Mouse (Mus musculus) midbrain, embryonic 14.5 days (tissue): ENCODE measurements around the gene Qtrt2. TPM values are rescaled to one million over a fixed set of nuclear protein-coding genes. Genes with fewer than 3 reads are reported as not detected.

Source experiments
- ATAC-seq: fragments of 200-750 bp; cut with Nextera tagmentation; 2 replicates; pipeline ENCODE4 v1.8.0; 2017; ENCODE audit warnings: moderate number of reproducible peaks, moderate library complexity; ENCODE audit not compliant: low FRiP score, low TSS enrichment
- DNase-seq: peaks from one replicate; pipeline ENCODE4 v3.0.0-alpha.2; 2015
- H3K27ac ChIP-seq: fragments of 300-500 bp; sonication (generic); replicated peaks from 2 replicates; pipeline ENCODE4 v1.5.1; 2014; ENCODE audit warnings: mild to moderate bottlenecking, low read depth, low read length, moderate library complexity
- H3K27me3 ChIP-seq: fragments of 300-500 bp; sonication (generic); 2 replicates; pipeline ENCODE4 v1.6.1; 2014; ENCODE audit warnings: low read length, control low read depth, mixed read lengths; ENCODE audit not compliant: control insufficient read depth, insufficient read depth
- H3K36me3 ChIP-seq: fragments of 300-500 bp; sonication (generic); 2 replicates; pipeline ENCODE4 v1.6.1; 2014; ENCODE audit warnings: low read length, control low read depth; ENCODE audit not compliant: control insufficient read depth, insufficient read depth
- H3K4me1 ChIP-seq: fragments of 300-500 bp; sonication (generic); 2 replicates; pipeline ENCODE4 v1.6.1; 2014; ENCODE audit warnings: mild to moderate bottlenecking, antibody characterized with exemption, low read length, control low read depth; ENCODE audit not compliant: control insufficient read depth, insufficient read depth
- H3K4me2 ChIP-seq: fragments of 300-500 bp; sonication (generic); 2 replicates; pipeline ENCODE4 v1.6.1; 2014; ENCODE audit warnings: mild to moderate bottlenecking, low read length, moderate library complexity
- H3K4me3 ChIP-seq: fragments of 300-500 bp; sonication (generic); replicated peaks from 2 replicates; pipeline ENCODE4 v1.5.1; 2014; ENCODE audit warnings: low read depth, low read length
- H3K9ac ChIP-seq: fragments of 300-500 bp; sonication (generic); replicated peaks from 2 replicates; pipeline ENCODE4 v1.6.1; 2014; ENCODE audit warnings: mild to moderate bottlenecking, low read length, moderate library complexity
- H3K9me3 ChIP-seq: fragments of 300-500 bp; sonication (generic); 2 replicates; pipeline ENCODE4 v1.6.1; 2016; ENCODE audit warnings: low read length, control low read depth, mixed read lengths; ENCODE audit not compliant: control insufficient read depth
- WGBS: fragments of 180-500 bp; shearing (Covaris S2); extraction: QIAGEN DNeasy Blood & Tissue Kit; methylation state at CpG from one replicate; pipeline ENCODE4 v1.1.7; 2014; 5-methylcytosine and 5-hydroxymethylcytosine counted together
- polyA plus RNA-seq: library from polyadenylated mRNA; unstranded; fragments of >200 nt; fragmentation: Nextera tagmentation; extraction: Ambion mirVana; gene quantifications from 2 replicates; pipeline ENCODE4 v1.2.1, GENCODE M21; 2014

The Qtrt2 gene
- polyA plus RNA-seq, 1 experiment from 2014 or later, result 28.9 TPM

DNA sequence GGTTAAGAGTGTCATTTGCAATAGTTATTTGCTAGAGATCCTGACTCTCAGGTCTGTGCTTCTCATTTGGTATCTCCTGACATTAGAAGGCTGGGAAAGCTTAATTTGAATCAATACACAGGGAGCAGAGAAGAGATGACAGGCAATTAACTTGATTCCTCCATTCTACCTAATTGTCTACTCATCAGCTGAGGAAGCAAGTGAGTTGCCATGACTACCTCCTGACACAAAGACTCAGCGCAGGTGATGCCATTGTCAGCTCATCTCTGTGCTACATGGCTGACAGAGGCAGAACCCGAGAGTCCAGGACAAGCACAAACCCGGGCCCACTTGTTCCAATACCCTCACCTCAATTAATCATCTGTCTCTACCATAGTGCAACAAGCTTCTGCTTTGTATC, 99.1 kb downstream of the Qtrt2 start:
- Histone ChIP-seq H3K4me3 (no peak overlapping the region), H3K27ac (no peak overlapping the region), H3K9me3 (no peaks in the 10 kb centered on the region), H3K9ac (no peak overlapping the region), H3K4me1 (no peaks in the 10 kb centered on the region), H3K36me3 (no peaks in the 10 kb centered on the region), H3K4me2 (no peak overlapping the region), H3K27me3 (no peaks in the 10 kb centered on the region)
- 72% methylated on average over 3 of the region's 3 CpGs for WGBS
- ATAC-seq, result no peak
- DNase-seq, result peak; percentile 18

DNA sequence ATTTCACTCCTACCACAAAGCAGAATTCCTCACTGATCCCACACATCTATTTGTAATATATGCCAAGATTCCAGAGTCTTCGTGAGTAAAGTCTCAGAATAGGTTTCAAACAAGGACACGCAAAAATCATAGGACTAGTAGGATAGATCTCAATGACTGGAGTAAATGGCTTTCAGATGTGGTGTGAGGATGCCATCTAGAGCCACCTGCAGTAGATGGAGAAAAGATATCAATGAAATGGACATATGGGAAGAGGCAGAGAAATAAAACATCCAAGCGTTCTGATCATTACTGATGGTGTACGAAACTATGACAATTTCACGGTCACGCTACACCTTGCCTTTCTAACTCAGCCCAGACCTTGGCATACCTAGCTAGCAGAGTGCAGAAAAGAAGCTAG, 108.2 kb downstream of the Qtrt2 start:
- DNase-seq, result no peak
- Histone ChIP-seq H3K36me3 (no peaks in the 10 kb centered on the region), H3K9me3 (no peaks in the 10 kb centered on the region), H3K27ac (no peak overlapping the region), H3K9ac (no peak overlapping the region), H3K4me1 (no peaks in the 10 kb centered on the region), H3K4me2 (no peak overlapping the region), H3K27me3 (no peaks in the 10 kb centered on the region), H3K4me3 (no peak overlapping the region)
- ATAC-seq, result no peak
- WGBS, result 96% methylated on average over 6 of the region's 6 CpGs

DNA sequence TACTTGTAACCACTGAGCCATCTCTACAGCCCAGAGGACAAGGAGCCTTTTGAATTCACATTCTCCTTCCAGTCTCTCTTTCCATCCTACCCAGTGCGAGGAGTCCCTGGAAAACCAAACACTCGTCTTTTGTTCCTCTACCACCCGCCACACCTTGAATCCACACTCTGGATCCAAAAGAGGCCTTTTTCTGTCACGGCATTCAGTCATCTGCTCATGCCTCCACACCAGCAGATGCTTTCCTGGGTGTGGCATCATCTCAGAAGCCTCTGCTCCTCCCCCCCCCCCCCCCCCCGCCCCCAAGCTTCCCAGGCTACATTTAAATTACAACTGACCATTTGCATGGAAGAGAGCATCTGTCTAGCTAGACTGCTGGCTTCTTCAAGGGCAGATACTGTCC, 110.3 kb downstream of the Qtrt2 start:
- Histone ChIP-seq H3K36me3 (no peaks in the 10 kb centered on the region), H3K4me1 (no peaks in the 10 kb centered on the region), H3K27ac (no peak overlapping the region), H3K4me2 (no peak overlapping the region), H3K4me3 (no peak overlapping the region), H3K9me3 (no peaks in the 10 kb centered on the region), H3K9ac (no peak overlapping the region), H3K27me3 (no peaks in the 10 kb centered on the region)
- ATAC-seq (no peak), DNase-seq (no peak)
- 77% methylated on average over 5 of the region's 5 CpGs for WGBS

DNA sequence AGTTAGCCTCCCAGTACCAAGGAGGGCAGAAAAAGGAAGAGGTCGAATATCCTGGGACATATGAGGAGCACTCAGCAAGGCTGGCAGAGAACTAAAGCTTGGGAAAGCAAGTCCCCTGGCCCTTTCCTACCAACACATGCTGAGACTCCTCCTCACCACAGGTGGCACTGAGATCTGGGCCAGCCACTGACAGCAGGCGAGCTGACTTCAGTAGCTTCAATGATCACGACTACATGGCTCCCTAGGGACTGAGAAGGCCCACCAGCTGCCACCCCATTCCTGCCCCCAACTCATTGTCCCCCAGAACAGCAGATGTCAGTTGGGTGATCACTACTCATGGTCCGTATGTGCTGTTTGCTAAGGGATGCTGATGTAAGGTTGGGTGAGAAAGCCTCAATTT, 112.0 kb downstream of the Qtrt2 start:
- no peak overlapping the region for H3K27ac ChIP-seq
- 48% methylated on average over 4 of the region's 4 CpGs for WGBS
- no peak overlapping the region for H3K9ac ChIP-seq
- H3K27me3 ChIP-seq, result no peaks in the 10 kb centered on the region
- no peaks in the 10 kb centered on the region for H3K9me3 ChIP-seq
- no peaks in the 10 kb centered on the region for H3K4me1 ChIP-seq
- DNase-seq (no peak), ATAC-seq (no peak)
- H3K36me3 ChIP-seq, result no peaks in the 10 kb centered on the region
- no peak overlapping the region for H3K4me3 ChIP-seq
- H3K4me2 ChIP-seq, result no peak overlapping the region

Other genes starting within 250 kb of the Qtrt2 start
- gene Drd3, start 172.8 kb downstream of the Qtrt2 start, polyA plus RNA-seq, result not detected in 2 replicates
- 6.6 and 8.6 TPM in 2 replicates for gene Ccdc191, start 37.0 kb downstream of the Qtrt2 start, polyA plus RNA-seq
- 2.6 and 3.0 TPM in 2 replicates for gene Zdhhc23, start 53.0 kb upstream of the Qtrt2 start, polyA plus RNA-seq
- 1.8 and 1.9 TPM in 2 replicates for gene Gramd1c, start 136.5 kb upstream of the Qtrt2 start, polyA plus RNA-seq
- gene Atp6v1a, start 212.9 kb upstream of the Qtrt2 start, polyA plus RNA-seq, result 126 and 149 TPM in 2 replicates
- 39.2 and 43.7 TPM in 2 replicates for gene Naa50, start 213.0 kb upstream of the Qtrt2 start, polyA plus RNA-seq
- 5.0 TPM in 2 replicates for gene Usf3, start 246.4 kb upstream of the Qtrt2 start, polyA plus RNA-seq